Mouse (Mus musculus): ENCODE results near the gene Ctsd.

Ctsd gene

DNA sequence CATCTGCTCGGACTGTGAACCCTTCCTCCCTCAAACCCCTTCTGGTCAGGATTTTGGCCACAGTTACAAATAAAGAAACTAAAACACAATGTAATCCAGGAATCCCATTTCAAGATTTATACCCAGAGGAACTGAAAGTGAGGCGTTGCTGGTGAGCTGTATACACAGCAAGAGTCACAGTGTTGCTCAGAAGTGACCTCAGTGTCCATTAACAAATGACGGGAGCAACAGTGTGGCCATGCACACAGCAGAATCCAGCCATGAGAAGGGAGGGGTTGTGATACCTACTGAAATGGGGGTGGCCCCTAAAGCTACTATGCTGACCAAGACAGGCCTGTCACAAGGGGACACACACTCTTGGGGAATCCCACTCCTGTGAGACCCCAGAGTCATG lies 45.6 kb downstream of the Ctsd start:
- in situ Hi-C loops (cut with MboI, MseI): no loop called here

DNA sequence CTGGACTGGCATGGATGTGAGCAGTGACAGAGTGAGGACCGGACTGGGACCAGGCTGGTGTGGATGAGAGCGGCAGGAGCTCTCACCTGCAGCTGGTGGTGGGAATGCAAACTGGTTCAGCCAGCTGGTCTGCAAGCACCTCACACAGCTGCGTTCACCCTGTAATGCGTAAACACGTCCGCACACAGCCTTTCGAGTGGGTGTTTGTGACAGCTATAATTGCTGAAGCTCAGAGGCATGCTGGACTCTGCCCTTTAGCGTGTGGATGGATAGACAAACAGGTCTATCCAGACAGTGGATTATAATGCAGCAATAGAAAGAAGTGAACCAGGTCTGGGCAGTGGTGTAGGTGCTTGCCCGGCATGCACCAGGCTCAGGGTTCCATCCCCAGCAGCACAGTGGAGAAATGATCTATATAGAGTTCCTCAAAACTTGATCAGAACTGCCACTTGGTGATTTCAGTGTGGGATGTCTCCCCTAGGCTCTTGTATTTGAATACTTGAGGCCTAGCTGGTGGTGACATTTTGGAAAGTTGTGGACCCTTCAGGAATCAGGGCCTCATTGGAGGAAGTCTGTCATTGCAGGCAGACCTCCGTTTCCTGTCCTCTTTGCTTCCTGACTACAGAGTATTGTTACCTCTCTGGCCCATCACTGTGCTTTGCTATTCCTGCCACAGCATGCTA lies 46.1 kb downstream of the Ctsd start:
- in situ Hi-C loops (cut with MboI, MseI): no loop called here

DNA sequence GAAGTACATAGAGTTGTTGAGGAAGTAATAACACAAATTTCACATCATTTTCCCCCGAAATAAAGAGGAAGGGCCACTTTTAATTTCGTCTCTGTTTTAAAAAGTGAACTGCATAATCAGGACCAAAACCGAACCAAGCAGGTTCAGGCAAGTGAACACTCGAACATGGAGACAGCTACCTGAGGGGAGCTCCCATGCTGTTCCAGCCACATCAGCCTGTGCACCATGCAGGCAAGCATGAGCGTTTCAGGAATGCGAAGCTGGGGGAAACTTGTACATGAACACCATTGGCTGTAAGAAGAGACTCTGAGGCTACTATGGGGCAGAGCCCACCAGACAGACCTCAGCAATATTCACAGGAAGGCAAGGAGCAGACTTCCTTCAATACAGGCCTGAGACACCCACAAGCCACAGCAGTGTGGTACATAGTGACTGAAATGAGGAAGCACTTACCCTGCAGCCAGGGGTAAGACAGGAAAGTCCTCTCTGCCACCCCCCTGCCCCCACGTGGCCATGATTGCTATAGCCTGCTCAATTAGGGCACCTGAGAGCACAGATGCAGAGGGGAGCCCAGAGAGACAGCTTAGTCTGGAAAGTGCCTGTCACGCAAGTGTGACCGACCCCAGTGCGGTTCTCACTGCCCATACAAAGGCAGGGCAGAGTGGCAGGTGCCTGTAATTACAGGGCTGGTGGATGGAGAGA lies 47.4 kb downstream of the Ctsd start:
- in situ Hi-C loops (cut with MboI, MseI): no loop called here

DNA sequence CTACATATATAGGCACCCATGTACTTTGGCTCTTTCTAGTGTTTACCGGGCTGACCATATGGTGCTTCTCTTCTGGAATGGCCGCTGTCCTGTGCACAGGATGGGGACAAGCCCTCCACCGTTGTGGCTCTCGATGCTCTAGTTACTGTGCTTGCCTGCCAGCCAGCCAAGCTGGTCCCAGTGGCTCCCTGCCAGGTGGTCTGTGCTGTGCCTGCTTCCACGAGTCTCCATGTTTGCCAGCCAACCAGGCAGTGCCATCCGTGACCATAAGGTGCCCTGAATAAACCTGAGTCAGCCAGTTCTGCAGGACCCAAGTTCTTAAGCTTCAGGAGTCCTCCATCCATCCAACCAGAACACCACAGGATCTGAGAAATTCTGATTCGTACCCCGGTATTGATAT lies 52.7 kb downstream of the Ctsd start:
- in situ Hi-C loops (cut with MboI, MseI): loop anchor here (5.0 to 10.0 kb wide), 3 partner anchors 42 to 340 kb away; partner anchors contain the start of gene Syt8

DNA sequence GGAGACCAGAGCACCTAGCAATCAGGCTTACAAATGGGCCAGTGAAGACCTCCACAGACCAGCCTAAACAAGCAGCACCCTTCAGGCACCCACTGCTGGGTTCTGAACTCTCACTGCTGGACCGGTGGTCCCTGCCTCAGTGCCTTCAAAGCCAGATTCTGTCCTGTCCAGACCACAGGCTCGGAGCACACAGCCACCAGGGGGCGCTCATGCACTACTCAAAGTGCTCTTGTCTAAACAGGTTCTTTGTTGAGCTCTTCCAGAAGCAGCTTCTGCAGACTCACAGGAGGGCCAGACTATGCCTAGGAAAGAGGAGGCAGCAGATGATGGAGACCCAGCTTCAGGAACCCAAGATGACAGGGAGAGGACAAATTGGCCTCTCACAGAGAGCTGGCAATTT lies 53.6 kb downstream of the Ctsd start:
- in situ Hi-C loops (cut with MboI, MseI): loop anchor here (10.0 kb wide), 1 partner anchor 341 kb away; no protein-coding TSS in a partner anchor

DNA sequence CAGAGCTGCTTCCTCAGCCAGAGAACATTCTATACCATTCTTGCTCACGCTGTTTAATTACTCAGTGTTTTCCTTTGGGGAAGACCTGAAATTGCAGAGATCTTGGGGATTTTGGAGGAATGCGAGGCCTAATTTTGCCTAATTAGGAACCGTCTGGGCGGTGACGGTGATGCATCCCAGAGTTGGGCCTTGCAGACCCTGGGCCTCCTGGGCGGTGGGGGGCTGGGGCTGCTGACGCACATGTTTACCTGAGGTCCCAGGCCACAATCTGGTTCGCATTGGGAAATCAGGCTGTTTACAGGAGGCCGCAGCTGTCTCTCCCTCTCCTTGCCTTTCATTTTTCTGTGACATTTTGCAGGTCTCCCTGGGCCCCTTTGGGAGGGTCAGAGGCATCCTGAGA lies 55.1 kb downstream of the Ctsd start:
- in situ Hi-C loops (cut with MboI, MseI): loop anchor here (10.0 kb wide), 1 partner anchor 342 kb away; no protein-coding TSS in a partner anchor

DNA sequence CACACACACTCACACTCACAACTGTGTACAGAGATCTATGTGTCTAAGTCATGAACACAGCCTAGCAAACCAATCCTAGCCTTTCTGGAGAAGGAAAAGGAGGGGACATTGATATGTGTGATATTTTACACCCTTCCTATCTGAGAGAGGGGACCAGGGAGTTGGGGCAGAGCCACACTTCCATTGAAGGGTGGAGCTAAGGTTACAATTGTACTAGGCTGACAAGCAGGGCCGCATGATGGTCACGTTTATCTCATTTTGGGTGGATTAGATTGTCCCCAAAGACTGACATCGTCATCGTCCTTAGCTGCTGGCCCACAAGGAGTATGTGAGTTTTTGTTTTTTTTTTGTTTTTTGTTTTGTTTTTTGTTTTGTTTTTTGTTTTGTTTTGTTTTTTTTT lies 56.6 kb downstream of the Ctsd start:
- in situ Hi-C loops (cut with MboI, MseI): loop anchor here (10.0 kb wide), 1 partner anchor 344 kb away; no protein-coding TSS in a partner anchor

DNA sequence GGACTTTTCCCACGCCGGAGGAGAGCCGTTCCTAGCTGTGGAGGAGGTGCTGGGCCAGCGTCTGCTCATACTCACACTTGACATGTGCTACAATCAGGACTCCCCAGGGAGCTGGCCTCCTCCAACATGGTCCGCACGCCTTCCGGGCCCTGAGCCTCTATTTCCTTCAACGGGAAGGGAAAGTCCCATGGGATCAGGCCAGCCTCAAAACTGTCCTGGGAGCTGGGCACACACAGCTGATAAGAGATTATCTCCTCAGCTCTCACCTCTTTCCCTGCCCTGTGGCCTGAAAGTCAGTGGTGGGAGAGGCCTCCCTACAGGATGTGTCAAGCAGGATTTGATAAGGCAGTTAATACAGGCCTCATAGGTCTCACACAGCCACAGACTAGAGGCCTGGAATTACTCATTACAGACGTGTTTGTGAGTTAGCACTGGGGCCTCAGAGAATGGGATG lies 57.5 kb downstream of the Ctsd start:
- in situ Hi-C loops (cut with MboI, MseI): loop anchor here (10.0 kb wide), 1 partner anchor 345 kb away; no protein-coding TSS in a partner anchor

DNA sequence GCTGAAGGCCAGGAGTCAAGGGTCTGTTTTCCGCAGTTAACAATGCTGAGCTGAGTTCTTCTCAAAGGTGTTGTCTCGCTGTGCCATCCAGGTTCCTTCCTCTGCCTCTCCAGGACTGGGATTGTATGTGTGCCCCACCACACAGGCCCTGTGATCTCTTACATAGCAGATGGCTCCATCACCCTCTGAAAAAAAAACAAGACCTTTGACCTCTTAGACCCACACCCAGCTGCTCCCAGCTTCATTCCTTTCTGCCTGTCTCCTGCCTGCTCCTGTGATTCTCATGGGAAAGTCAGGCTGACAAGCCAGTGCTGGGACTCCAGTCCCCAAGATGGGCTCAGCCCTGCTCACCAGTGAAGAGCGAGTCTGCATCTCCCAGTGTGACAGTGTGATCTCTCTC lies 59.3 kb downstream of the Ctsd start:
- in situ Hi-C loops (cut with MboI, MseI): no loop called here

DNA sequence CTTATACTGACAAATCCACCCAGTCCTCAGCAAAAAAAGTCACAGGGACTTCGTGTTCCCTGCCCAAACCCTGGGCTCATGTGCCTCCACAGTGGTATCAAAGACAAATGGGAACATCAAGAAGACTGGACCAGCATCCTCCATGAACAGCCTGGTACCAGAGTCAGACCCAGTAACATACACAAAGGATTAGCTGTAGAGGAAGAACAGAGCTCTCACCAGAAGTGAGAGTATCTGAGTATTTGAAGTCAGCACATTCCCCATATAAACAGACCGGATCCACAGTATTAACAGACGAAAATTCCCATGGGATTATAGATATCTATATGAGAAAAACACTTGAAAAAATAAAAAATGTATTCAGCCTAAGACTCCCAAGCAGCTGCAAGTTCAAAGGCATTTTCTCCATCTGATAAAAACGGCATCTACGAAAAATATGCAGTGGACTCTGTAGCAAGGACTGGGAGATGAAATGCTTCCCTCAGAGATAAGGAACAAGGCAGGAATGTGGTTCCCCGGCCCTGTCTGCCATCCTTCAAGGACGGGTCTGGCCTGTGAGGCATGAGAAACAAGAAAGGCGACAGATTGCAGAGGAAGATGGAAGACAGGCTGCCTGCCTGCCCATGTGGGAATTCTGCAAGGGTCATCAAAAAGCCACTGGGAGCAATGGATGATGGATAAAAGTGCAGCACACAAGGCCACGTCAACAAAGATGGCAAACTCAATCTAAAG lies 61.0 kb downstream of the Ctsd start:
- in situ Hi-C loops (cut with MboI, MseI): no loop called here

All from T-helper 1 cell (primary cell).